Mouse (Mus musculus): Measurements from ENCODE around the gene Tex9. TPM values are rescaled to one million over a fixed set of nuclear protein-coding genes. Genes with fewer than 3 reads are reported as not detected.

The Tex9 gene
- polyA plus RNA-seq, 1 experiment from 2014 or later, result 32.0 TPM

DNA sequence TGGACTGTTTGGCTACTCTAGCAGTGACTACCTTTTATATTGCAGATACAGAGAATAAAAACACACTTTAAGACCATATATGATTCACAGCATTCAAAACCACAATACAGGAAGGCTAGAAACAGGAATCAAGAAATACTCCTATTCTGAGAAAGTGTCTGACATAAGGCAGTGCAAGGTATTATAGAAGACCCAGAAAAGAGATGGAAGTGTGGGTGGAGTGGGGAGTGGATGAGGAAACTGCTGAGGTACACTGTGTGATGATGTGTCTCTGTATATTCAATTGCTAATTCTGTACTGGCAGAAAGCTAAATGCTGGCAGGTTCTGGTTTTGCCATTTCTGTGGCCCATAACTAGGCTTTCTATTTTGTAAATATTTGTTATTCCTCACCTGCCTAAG, 28.8 kb upstream of the Tex9 start:
- Histone ChIP-seq H3K36me3 (no peaks in the 10 kb centered on the region), H3K9ac (no peak overlapping the region), H3K4me2 (replicated peaks) (no peak overlapping the region), H3K27ac (replicated peaks) (no peak overlapping the region), H3K4me1 (no peaks in the 10 kb centered on the region), H3K27me3 (no peaks in the 10 kb centered on the region), H3K4me3 (replicated peaks) (no peak overlapping the region), H3K9me3 (replicated peaks) (no peaks in the 10 kb centered on the region)
- ATAC-seq (ENCODE audit: insufficient number of reproducible peaks, low FRiP score, low TSS enrichment, low read depth), result no peak

DNA sequence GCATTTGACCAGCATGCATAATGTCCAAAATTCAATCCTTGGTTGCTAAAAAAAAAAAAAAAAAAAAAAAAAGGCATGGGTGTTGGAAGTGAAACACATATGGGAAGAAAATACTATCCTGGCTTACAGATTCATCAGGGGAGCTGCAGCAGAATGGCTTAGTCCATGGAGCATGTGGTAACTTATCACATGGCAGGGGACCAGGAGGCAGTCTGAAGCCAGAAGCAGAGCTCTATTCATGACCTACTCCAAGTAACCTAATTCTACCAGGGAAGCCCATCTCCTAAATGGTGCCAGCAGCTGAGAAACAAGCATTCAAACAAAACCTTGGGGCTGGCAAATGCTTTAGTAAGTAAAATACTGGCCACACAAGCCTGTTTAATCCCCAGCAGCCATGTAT, 27.2 kb upstream of the Tex9 start:
- Histone ChIP-seq H3K4me2 (replicated peaks) (no peak overlapping the region), H3K4me1 (no peaks in the 10 kb centered on the region), H3K27ac (replicated peaks) (no peak overlapping the region), H3K9me3 (replicated peaks) (no peaks in the 10 kb centered on the region), H3K4me3 (replicated peaks) (no peak overlapping the region), H3K27me3 (no peaks in the 10 kb centered on the region), H3K9ac (no peak overlapping the region), H3K36me3 (no peaks in the 10 kb centered on the region)
- ATAC-seq (ENCODE audit: insufficient number of reproducible peaks, low FRiP score, low TSS enrichment, low read depth), result no peak

DNA sequence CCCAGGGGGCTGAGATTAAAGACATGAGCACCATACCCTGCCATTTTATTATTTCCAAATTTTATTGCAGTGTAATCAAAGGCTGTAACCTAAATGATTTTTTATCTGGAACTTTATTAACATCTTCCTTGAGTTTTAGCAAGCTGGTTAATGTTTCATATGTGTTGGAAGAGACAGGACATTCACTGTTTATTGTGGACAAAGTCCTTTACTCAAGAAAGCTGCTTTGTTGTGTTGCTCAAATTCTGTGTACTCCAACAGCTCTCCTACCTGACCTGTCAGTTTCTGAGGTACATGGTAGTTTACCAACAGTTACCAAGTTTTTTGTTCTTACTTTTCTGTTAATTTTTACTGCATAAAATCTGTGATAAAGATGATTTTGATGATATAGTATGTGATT, 23.4 kb upstream of the Tex9 start:
- no peaks in the 10 kb centered on the region for H3K36me3 ChIP-seq
- H3K4me3 ChIP-seq (replicated peaks), result no peak overlapping the region
- H3K9me3 ChIP-seq (replicated peaks), result no peaks in the 10 kb centered on the region
- H3K27ac ChIP-seq (replicated peaks), result no peak overlapping the region
- peaks cover 6% of the 10 kb centered on the region; the same call in 1 of the 2 replicates for H3K4me1 ChIP-seq
- no peaks in the 10 kb centered on the region for H3K27me3 ChIP-seq
- H3K4me2 ChIP-seq (replicated peaks), result no peak overlapping the region
- ATAC-seq (ENCODE audit: insufficient number of reproducible peaks, low FRiP score, low TSS enrichment, low read depth), result no peak
- no peak overlapping the region for H3K9ac ChIP-seq

DNA sequence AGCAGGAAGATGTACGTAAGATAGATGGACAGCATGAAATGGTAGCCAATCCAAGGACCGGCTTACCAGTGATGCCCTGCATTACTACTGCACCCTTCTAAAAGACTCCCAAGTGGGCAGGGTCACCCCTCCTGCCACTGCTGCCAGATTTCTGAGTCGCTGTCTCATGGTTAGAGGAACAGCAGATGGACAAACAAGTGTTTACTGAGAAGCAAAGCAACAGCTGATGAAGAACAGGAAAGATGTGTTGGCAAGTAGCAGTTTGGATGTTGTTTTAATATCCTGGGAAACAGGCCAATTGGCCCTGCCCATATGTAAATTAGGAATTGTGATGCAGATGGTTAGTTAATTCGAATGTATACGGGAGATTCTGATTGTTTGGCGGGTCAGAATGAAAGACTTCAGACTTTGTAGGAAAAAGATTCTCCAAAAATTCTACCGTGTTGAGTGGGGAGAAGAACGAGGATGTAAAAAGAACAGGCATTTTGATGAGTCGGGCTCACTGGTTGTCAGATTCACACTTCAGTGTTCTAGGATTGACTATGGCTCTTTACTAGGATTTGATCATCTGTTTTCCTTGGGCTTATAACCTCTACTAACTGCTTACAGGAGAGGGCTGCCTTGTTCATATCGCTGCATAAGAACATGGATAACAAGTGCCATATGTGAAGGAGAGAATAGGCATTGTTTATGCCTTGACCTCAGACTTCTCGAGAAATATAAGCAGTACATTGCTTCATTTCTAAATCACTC, 20.4 kb upstream of the Tex9 start:
- Histone ChIP-seq H3K4me2 (replicated peaks) (no peak overlapping the region), H3K4me1 (peaks cover 6% of the 10 kb centered on the region; the same call in 1 of the 2 replicates), H3K9ac (no peak overlapping the region), H3K27ac (replicated peaks) (no peak overlapping the region), H3K9me3 (replicated peaks) (no peaks in the 10 kb centered on the region), H3K4me3 (replicated peaks) (no peak overlapping the region), H3K36me3 (no peaks in the 10 kb centered on the region), H3K27me3 (no peaks in the 10 kb centered on the region)
- ATAC-seq (ENCODE audit: insufficient number of reproducible peaks, low FRiP score, low TSS enrichment, low read depth), result no peak
- 42% methylated on average over 11 of the region's 11 CpGs for WGBS

DNA sequence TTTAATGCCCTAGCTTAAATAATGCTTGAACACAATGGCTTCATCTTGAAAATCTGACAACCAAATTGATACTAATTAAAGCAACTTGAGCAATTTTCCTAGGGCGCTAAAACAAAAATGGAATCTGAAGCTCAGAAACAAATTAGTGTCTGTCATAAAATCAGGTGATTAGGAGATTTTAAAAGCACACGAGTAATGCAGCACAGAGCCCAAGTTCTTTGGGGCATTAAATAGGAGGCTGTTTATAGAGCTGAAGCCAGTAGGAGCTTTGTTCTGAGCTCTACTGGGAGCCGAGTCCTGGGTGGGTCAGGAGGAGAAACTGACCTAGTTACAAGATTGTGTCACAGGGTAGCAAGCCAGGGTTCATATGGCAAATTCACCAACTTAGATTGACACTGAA, 5.2 kb upstream of the Tex9 start:
- 66% methylated on average over 3 of the region's 3 CpGs for WGBS
- no peak overlapping the region for H3K4me2 ChIP-seq (replicated peaks)
- ATAC-seq (ENCODE audit: insufficient number of reproducible peaks, low FRiP score, low TSS enrichment, low read depth), result no peak

DNA sequence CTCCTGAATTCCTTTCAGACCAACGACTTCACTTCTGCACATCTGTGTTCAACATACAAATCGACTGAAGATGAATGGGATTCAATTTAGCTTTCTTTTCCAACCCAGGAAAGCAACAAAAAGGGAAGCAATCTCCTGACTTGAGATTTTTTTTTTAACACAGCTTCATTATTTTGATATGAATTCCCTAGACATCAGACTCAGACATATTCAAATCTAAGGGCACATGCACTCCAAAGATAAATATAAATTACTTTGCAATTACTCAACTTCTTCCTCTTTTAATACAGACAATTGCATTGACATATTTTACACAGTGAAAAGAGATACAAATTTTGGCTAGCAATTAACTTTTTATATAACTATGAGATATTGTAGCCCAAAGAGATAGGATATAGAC, 4.7 kb upstream of the Tex9 start:
- WGBS, result 51% methylated on average over 2 of the region's 2 CpGs
- Histone ChIP-seq H3K27me3 (no peaks in the 10 kb centered on the region), H3K4me1 (peaks cover 6% of the 10 kb centered on the region; the same call in 1 of the 2 replicates), H3K36me3 (no peaks in the 10 kb centered on the region), H3K27ac (replicated peaks) (no peak overlapping the region), H3K9me3 (replicated peaks) (no peaks in the 10 kb centered on the region), H3K4me3 (replicated peaks) (no peak overlapping the region), H3K4me2 (replicated peaks) (no peak overlapping the region), H3K9ac (no peak overlapping the region)
- no peak for ATAC-seq (ENCODE audit: insufficient number of reproducible peaks, low FRiP score, low TSS enrichment, low read depth)

More for the DNA sequence above, 5.2 kb upstream of the Tex9 start:
- Histone ChIP-seq H3K9me3 (replicated peaks) (no peaks in the 10 kb centered on the region), H3K4me1 (peaks cover 3% of the 10 kb centered on the region; the same call in 1 of the 2 replicates), H3K4me3 (replicated peaks) (no peak overlapping the region), H3K9ac (no peak overlapping the region), H3K27me3 (no peaks in the 10 kb centered on the region), H3K27ac (replicated peaks) (no peak overlapping the region), H3K36me3 (no peaks in the 10 kb centered on the region)

DNA sequence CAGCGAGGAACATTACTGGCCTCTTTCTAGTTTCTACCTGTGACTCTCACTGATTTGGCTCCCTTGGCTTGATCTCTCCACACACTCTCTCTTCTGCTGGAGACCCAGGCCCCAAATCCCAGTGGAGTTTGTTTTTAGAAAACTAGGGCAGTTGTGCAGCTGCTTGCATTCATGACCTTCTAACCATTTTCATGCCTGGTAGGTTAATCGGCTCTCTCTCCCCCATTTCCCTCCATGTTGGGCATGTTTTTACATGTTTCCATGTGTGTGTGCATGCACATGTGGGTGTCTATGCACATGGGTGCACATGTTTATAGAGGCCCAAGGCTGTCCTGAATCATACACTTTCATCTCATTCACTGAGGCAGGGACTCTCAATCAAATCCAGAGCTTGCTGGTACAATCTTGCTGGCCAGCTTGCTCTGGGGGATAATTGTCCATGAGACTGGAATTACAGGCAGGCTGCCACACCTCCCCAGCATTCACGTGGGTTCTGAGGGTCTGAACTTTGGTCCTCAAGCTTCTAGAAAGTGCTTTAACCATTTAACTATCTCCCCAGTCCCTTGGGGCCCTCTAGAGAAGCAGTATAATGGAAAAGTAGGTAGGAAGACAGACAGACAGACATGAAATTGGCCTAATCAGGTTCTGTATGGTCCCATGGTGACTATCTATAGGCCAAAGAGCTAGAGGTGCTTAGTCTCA, 2.1 kb upstream of the Tex9 start:
- ATAC-seq (ENCODE audit: insufficient number of reproducible peaks, low FRiP score, low TSS enrichment, low read depth), result no peak
- H3K4me1 ChIP-seq, result peaks cover 6% of the 10 kb centered on the region
- WGBS, result 65% methylated on average over 3 of the region's 3 CpGs
- H3K36me3 ChIP-seq, result no peaks in the 10 kb centered on the region
- H3K4me2 ChIP-seq (replicated peaks), result no peak overlapping the region
- no peak overlapping the region for H3K9ac ChIP-seq
- H3K4me3 ChIP-seq (replicated peaks), result no peak overlapping the region
- H3K27me3 ChIP-seq, result no peaks in the 10 kb centered on the region
- no peak overlapping the region for H3K27ac ChIP-seq (replicated peaks)
- H3K9me3 ChIP-seq (replicated peaks), result no peaks in the 10 kb centered on the region

DNA sequence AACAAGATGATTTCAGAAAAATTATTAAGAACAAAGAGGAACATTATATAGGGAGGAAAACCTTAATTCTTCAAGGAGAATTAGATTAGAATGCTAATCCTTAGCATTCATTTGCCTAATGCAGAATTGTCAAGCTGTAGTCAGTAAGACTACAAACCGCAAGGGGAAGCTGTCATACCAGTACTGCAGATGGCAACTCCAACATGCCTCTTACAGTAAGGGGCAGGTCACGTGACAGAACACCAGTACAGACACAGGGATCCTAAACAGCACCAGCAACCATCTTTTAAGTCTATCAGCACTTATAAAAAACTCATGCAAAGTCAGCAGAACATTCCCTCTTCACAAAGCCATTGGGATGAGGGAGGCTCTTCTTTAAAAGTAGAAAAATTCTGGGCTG, 1.5 kb upstream of the Tex9 start:
- ATAC-seq (ENCODE audit: insufficient number of reproducible peaks, low FRiP score, low TSS enrichment, low read depth), result no peak
- Histone ChIP-seq H3K27ac (replicated peaks) (no peak overlapping the region), H3K9ac (no peak overlapping the region), H3K4me1 (peaks cover 6% of the 10 kb centered on the region), H3K36me3 (no peaks in the 10 kb centered on the region), H3K4me2 (replicated peaks) (no peak overlapping the region), H3K27me3 (no peaks in the 10 kb centered on the region), H3K9me3 (replicated peaks) (no peaks in the 10 kb centered on the region), H3K4me3 (replicated peaks) (no peak overlapping the region)
- 79% methylated on average over 2 of the region's 2 CpGs for WGBS

DNA sequence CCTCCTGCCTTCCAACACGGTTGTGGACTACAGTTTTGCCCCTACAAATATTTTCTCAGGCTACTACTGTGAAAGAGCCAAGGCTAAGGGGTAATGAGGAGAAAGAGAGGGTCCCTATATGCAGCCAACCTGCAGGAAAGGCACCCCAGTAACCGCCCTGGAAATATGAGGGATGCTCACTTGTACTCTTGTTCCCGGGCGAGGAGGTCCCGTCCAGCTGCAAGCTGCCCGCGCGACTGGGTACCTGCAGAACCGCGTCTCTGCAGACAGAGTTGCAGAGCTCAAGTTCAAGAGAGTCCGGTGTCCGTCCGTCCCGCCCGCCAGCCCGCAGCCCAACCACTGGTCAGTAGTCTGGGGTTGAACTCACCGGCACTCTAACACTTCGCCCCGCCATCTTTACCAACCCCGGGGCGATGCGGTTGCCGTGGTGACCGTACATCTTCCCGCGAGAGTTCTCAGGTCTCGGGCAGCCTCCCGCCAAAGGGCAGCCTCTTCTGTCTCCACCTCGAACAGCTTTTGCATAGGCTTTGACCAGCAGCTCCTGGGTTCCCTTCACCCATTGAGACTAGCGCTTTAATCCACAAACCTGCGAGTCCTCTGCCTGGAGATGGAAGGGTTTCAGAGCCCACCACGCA, 336 bp downstream of the Tex9 start:
- peak; percentile 90 for ATAC-seq (ENCODE audit: insufficient number of reproducible peaks, low FRiP score, low TSS enrichment, low read depth)
- no peaks in the 10 kb centered on the region for H3K27me3 ChIP-seq
- whole genome bisulfite sequencing, result under 1% methylated on average over 32 of the region's 32 CpGs
- H3K4me1 ChIP-seq, result peaks cover 6% of the 10 kb centered on the region
- peaks cover 5% of the 10 kb centered on the region; the same call in 1 of the 2 replicates for H3K36me3 ChIP-seq
- H3K4me2 ChIP-seq (replicated peaks), result peak overlapping the region; percentile 75
- peak overlapping the region; percentile 76 for H3K27ac ChIP-seq (replicated peaks)
- peak overlapping the region; percentile 71 for H3K4me3 ChIP-seq (replicated peaks)
- peak overlapping the region; percentile 37 for H3K9ac ChIP-seq
- H3K9me3 ChIP-seq (replicated peaks), result no peaks in the 10 kb centered on the region

DNA sequence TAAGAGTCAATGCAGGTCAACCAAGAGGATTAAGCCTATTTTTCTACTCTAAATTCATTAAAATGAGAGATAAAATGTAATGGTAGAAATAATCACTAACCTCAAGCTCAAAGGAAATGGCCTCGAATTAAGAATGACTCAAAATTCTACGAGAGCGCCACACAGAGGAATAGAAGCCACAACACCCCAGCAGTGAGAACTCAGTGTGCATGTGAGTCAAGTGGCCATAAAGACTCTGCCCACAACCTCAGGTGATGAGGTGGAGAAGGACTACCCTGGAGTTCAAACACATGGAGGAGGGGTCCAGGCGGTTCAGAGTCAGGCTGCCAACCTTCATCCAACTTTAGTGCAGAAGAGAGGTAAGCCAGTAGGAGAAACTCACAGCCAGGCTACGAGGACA, 2.9 kb downstream of the Tex9 start:
- Histone ChIP-seq H3K27ac (replicated peaks) (no peak overlapping the region), H3K9me3 (replicated peaks) (no peaks in the 10 kb centered on the region), H3K36me3 (peaks cover 5% of the 10 kb centered on the region; the same call in 1 of the 2 replicates), H3K4me2 (replicated peaks) (no peak overlapping the region), H3K9ac (no peak overlapping the region), H3K4me1 (peaks cover 6% of the 10 kb centered on the region), H3K4me3 (replicated peaks) (no peak overlapping the region), H3K27me3 (no peaks in the 10 kb centered on the region)
- whole genome bisulfite sequencing, result 93% methylated on average over 5 of the region's 5 CpGs
- ATAC-seq (ENCODE audit: insufficient number of reproducible peaks, low FRiP score, low TSS enrichment, low read depth), result no peak

DNA sequence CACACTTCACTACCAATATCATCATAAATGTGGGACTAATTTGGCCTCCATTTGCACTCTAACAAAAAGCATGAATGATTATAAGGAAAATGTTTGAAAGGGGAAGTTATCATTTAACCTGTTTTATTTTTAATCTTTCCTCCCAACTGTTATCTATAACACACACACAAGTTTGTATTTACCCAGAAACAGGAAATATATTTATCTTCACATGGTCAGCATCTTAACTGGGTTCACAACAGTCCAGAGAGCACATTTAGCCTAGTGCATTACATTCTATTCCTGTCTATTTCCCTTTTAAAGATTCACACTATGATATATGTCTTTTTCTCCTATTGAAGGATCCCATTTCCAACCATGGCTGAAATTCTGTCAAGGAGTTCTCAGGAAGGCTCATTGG, 3.5 kb downstream of the Tex9 start:
- no peak overlapping the region for H3K4me3 ChIP-seq (replicated peaks)
- H3K36me3 ChIP-seq, result peaks cover 5% of the 10 kb centered on the region; the same call in 1 of the 2 replicates
- ATAC-seq (ENCODE audit: insufficient number of reproducible peaks, low FRiP score, low TSS enrichment, low read depth), result no peak
- no peak overlapping the region for H3K4me2 ChIP-seq (replicated peaks)
- peaks cover 6% of the 10 kb centered on the region for H3K4me1 ChIP-seq
- no peak overlapping the region for H3K9ac ChIP-seq
- H3K9me3 ChIP-seq (replicated peaks), result no peaks in the 10 kb centered on the region
- no peaks in the 10 kb centered on the region for H3K27me3 ChIP-seq
- no peak overlapping the region for H3K27ac ChIP-seq (replicated peaks)
